Mouse (Mus musculus) ES-Bruce4 (cell line): ENCODE measurements around the gene Coro1c.

Experiments
- CTCF ChIP-seq: IDR thresholded peaks from one replicate; pipeline ENCODE4 v1.8.1; 2011; ENCODE audit warnings: low read depth, low read length
- EP300 ChIP-seq: IDR thresholded peaks from 2 replicates; pipeline ENCODE4 v1.6.1; 2011; ENCODE audit warnings: low read depth, low read length; ENCODE audit not compliant: insufficient read depth

DNA sequence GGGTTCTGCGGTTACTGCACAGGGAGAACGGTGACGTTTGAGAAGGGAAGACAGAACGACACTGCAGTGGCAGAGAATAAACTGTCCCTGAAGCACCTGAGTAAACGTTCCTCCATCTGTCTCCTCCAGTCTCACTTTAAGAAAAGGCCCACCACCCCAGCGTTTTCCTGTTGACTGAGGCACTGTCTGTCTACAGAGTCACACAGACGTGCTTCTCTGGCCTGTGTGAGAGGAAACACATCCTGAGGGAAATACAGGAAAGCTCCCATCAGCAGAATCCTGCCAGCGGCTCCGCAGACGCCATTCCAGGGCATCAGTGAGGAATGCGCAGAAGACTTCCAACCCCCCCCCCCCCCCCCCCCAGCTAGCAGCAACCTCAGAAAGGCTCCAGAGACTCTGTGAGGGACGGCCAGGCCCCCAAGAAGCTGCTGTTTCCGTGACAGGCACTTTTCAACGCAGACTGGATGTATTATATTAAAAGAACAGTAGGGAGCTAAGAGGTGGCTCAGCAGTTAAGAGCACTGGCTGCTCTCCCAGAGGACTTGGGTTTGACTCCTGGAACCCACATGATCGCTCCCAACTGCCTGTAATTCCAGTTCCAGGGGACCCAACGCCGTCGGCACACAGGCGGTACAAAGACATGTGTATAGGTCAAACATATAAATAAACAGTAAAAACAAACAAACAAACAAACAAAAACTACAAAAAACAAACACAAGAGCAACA, 19.2 kb downstream of the Coro1c start:
- TF ChIP-seq EP300, result no peak
- TF ChIP-seq CTCF, result no peak
